Mouse (Mus musculus): Measurements from ENCODE around the gene Fam204a. TPM values are rescaled to one million over a fixed set of nuclear protein-coding genes. Genes with fewer than 3 reads are reported as not detected.

The Fam204a gene
- total and polyA plus RNA-seq, 3 experiments: 26.5 to 78.1 (median 69.0) TPM

DNA sequence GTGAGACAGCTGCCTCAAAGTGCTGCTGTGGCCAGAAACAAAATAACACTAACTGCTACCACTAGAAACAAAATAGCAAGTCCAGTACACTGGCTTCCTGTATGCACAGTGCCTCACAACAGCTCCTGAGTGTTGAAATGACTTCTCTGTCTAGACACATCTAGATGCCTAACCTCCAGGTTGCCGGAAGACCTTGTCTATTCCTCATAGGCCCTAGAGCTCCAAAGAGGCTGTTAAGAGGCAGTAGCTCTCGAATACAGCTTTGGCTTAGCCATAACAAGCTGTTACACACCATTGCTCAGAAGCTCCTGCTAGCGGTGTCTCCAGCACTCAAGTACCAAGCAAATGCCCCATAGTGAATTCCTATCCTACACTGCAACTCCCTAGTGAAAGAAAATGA lies 76.4 kb downstream of the Fam204a start:
- Histone ChIP-seq H3K9me3 (replicated peaks; ENCODE audit: low read length) (no peaks in the 10 kb centered on the region), H3K4me1 (ENCODE audit: control insufficient read depth in 1 of 2, insufficient read depth in 2 of 2) (no peaks in the 10 kb centered on the region), H3K27ac (ENCODE audit: insufficient read depth, low read depth) (no peak overlapping the region), H3K27me3 (replicated peaks) (peaks cover 2% of the 10 kb centered on the region), H3K9ac (ENCODE audit: insufficient read depth, low read depth) (no peak overlapping the region), H3K4me2 (ENCODE audit: insufficient read depth, low read depth, poor library complexity, severe bottlenecking) (no peak overlapping the region), H3K36me3 (replicated peaks in 1 of 2; ENCODE audit: control insufficient read depth in 1 of 2, insufficient read depth in 1 of 2, low read length in 1 of 2) (no peaks in the 10 kb centered on the region), H3K4me3 (replicated peaks in 1 of 3; ENCODE audit: low read depth in 2 of 3, low read length in 2 of 3, poor library complexity in 1 of 3) (no peak overlapping the region), H3K79me2 (replicated peaks; ENCODE audit: control insufficient read depth, extremely low read depth, insufficient read depth, poor library complexity, severe bottlenecking) (no peaks in the 10 kb centered on the region)
- in situ Hi-C loops (cut with MboI; ENCODE audit: low pct_ligation_motif_present, low pct_unique_long_range_greater_than_20kb, low sequenced_read_pairs) (no loop called here), dilution Hi-C loops (cut with MboI; ENCODE audit: extremely low pct_ligation_motif_present, extremely low pct_unique_long_range_greater_than_20kb, low sequenced_read_pairs) (no loop called here)
- TF ChIP-seq TBP (conservative IDR thresholded peaks at IDR 0.05; ENCODE audit: low read depth, low read length): no peak
- no peak for TF ChIP-seq MYC (IDR thresholded peaks at IDR 0.05; ENCODE audit: low read depth, low read length)
- TF ChIP-seq ELF1 (IDR thresholded peaks at IDR 0.05; ENCODE audit: low read depth, low read length): no peak
- TF ChIP-seq BHLHE40 (IDR thresholded peaks at IDR 0.05; ENCODE audit: low read depth, low read length): no peak
- no peak for TF ChIP-seq ZNF384 (IDR thresholded peaks at IDR 0.05; ENCODE audit: low read depth, low read length)
- TF ChIP-seq IRF4 (IDR thresholded peaks at IDR 0.05; ENCODE audit: low read depth, low read length): no peak
- TF ChIP-seq MAFK (IDR thresholded peaks at IDR 0.05; ENCODE audit: insufficient replicate concordance, low read length): no peak
- TF ChIP-seq MAX (IDR thresholded peaks at IDR 0.05; ENCODE audit: low read length): no peak
- TF ChIP-seq UBTF (IDR thresholded peaks at IDR 0.05; ENCODE audit: low read depth, low read length): no peak
- TF ChIP-seq KAT2A (IDR thresholded peaks at IDR 0.05; ENCODE audit: insufficient replicate concordance, low read length): no peak
- TF ChIP-seq POLR2A (IDR thresholded peaks at IDR 0.05; ENCODE audit: low read depth, low read length): no peak
- no peak for TF ChIP-seq USF2 (conservative IDR thresholded peaks at IDR 0.05; ENCODE audit: low read depth, low read length)
- TF ChIP-seq USF1 (IDR thresholded peaks at IDR 0.05; ENCODE audit: low read depth, low read length): no peak
- no peak for TF ChIP-seq MAZ (IDR thresholded peaks at IDR 0.05; ENCODE audit: low read depth, low read length)
- no peak for TF ChIP-seq NRF1 (IDR thresholded peaks at IDR 0.05; ENCODE audit: low read depth, low read length)
- no peak for TF ChIP-seq CHD1 (IDR thresholded peaks at IDR 0.05; ENCODE audit: low read depth, low read length)
- no peak for DNase-seq (ENCODE audit: extremely low read depth)

DNA sequence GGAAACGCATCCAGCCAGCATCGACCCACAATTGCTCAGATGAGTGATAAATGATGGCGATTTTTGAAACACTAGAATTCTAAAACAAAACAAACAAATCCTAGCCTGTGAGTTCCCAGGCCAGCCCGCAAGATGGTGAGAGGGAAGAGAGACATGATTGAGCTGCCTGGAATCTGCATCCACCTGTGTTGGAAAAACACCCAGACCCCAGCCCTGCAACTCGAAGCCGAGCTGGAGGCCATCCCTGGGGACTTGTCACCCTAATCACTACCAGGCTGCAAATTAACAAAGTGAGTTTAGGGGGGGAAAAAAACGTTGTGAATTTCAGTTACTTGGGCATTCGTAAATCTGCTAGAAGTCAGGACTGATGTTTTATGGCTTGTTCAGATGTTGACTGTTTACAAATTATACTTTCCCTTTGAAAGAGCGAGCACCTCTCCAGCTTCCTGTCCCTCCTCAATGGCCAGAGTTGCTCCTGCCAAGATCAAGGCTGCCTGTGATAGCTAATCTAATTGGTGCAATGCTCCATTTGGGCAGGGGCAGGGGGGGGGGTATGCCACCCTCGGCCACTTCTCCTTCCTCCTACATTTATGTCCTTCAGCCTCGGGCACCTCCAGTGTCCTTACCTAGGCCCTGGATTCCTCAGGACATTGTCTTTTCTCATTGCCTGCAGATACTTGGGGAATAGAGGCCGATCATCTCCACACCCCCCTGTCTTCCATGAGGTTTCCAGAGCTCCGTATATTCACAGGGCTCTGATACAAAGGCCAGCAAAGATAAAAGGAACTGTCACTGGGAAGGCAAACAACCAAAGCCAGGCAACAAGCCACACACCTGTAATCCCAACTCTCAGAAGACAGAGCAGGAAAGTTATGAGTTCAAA lies 77.2 kb downstream of the Fam204a start:
- no peaks in the 10 kb centered on the region for H3K36me3 ChIP-seq (replicated peaks in 1 of 2; ENCODE audit: control insufficient read depth in 1 of 2, insufficient read depth in 1 of 2, low read length in 1 of 2)
- H3K4me2 ChIP-seq (ENCODE audit: insufficient read depth, low read depth, poor library complexity, severe bottlenecking): no peak overlapping the region
- dilution Hi-C loops (cut with MboI; ENCODE audit: extremely low pct_ligation_motif_present, extremely low pct_unique_long_range_greater_than_20kb, low sequenced_read_pairs) (no loop called here), in situ Hi-C loops (cut with MboI; ENCODE audit: low pct_ligation_motif_present, low pct_unique_long_range_greater_than_20kb, low sequenced_read_pairs) (loop anchor here (10.0 to 25.0 kb wide), 2 partner anchors 405 to 737 kb away; no protein-coding TSS in a partner anchor)
- H3K27me3 ChIP-seq (replicated peaks): peaks cover 5% of the 10 kb centered on the region
- no peak for DNase-seq (ENCODE audit: extremely low read depth)
- peaks cover 0 to 5% of the 10 kb centered on the region in 2 experiments; a peak in 1 of 4 replicates for H3K4me1 ChIP-seq (ENCODE audit: control insufficient read depth in 1 of 2, insufficient read depth in 2 of 2)
- H3K9ac ChIP-seq (ENCODE audit: insufficient read depth, low read depth): no peak overlapping the region
- no peaks in the 10 kb centered on the region for H3K79me2 ChIP-seq (replicated peaks; ENCODE audit: control insufficient read depth, extremely low read depth, insufficient read depth, poor library complexity, severe bottlenecking)
- no peak overlapping the region for H3K4me3 ChIP-seq (replicated peaks in 1 of 3; ENCODE audit: low read depth in 2 of 3, low read length in 2 of 3, poor library complexity in 1 of 3)
- TF ChIP-seq ZC3H11A (IDR thresholded peaks at IDR 0.05; ENCODE audit: low read depth, low read length) (no peak), MXI1 (IDR thresholded peaks at IDR 0.05; ENCODE audit: low read depth, low read length) (no peak), USF2 (conservative IDR thresholded peaks at IDR 0.05; ENCODE audit: low read depth, low read length) (no peak), BHLHE40 (IDR thresholded peaks at IDR 0.05; ENCODE audit: low read depth, low read length) (no peak), JUN (IDR thresholded peaks at IDR 0.05; ENCODE audit: insufficient read depth, low read depth, low read length) (no peak), TBP (conservative IDR thresholded peaks at IDR 0.05; ENCODE audit: low read depth, low read length) (no peak), TCF12 (IDR thresholded peaks at IDR 0.05; ENCODE audit: low read depth, low read length) (no peak), CHD2 (IDR thresholded peaks at IDR 0.05; ENCODE audit: low read length) (no peak)
- no peak overlapping the region for H3K27ac ChIP-seq (ENCODE audit: insufficient read depth, low read depth)
- H3K9me3 ChIP-seq (replicated peaks; ENCODE audit: low read length): no peaks in the 10 kb centered on the region

Data from CH12.LX (cell line).